Mouse (Mus musculus) limb, embryonic 12.5 days (tissue): ENCODE data around the gene Icmt. TPM values are rescaled to one million over a fixed set of nuclear protein-coding genes. Genes with fewer than 3 reads are reported as not detected.

Experiments used
- ATAC-seq: fragments of 200-750 bp; cut with Nextera tagmentation; 2 replicates; pipeline ENCODE4 v1.8.0; 2017; ENCODE audit warnings: low read depth, moderate TSS enrichment; ENCODE audit not compliant: insufficient number of reproducible peaks, insufficient read depth, low FRiP score, low TSS enrichment
- H3K27ac ChIP-seq: fragments of 300-500 bp; sonication (generic); 2 replicates; pipeline ENCODE4 v1.5.1; 2016; ENCODE audit warnings: mild to moderate bottlenecking, moderate library complexity
- H3K27me3 ChIP-seq: fragments of 300-500 bp; sonication (generic); 2 replicates; pipeline ENCODE4 v1.6.1; 2016; ENCODE audit warnings: mild to moderate bottlenecking, moderate library complexity
- H3K36me3 ChIP-seq: fragments of 300-500 bp; sonication (generic); 2 replicates; pipeline ENCODE4 v1.6.1; 2016; ENCODE audit warnings: mild to moderate bottlenecking, moderate library complexity
- H3K4me1 ChIP-seq: fragments of 300-500 bp; sonication (generic); replicated peaks from 2 replicates; pipeline ENCODE4 v1.6.1; 2016
- H3K4me2 ChIP-seq: fragments of 300-500 bp; sonication (generic); 2 replicates; pipeline ENCODE4 v1.6.1; 2016; ENCODE audit warnings: mild to moderate bottlenecking, moderate library complexity
- H3K4me3 ChIP-seq: fragments of 300-500 bp; sonication (generic); replicated peaks from 2 replicates; pipeline ENCODE4 v1.5.1; 2016; ENCODE audit warnings: mild to moderate bottlenecking
- H3K9ac ChIP-seq: fragments of 300-500 bp; sonication (generic); replicated peaks from 2 replicates; pipeline ENCODE4 v1.6.1; 2016; ENCODE audit warnings: mild to moderate bottlenecking, moderate library complexity
- H3K9me3 ChIP-seq: fragments of 300-500 bp; sonication (generic); 2 replicates; pipeline ENCODE4 v1.6.1; 2016; ENCODE audit warnings: mild to moderate bottlenecking, moderate library complexity
- WGBS: fragments of 180-500 bp; shearing (Covaris S2); methylation state at CpG from one replicate; pipeline ENCODE4 v1.1.7; 2016; 5-methylcytosine and 5-hydroxymethylcytosine counted together
- polyA plus RNA-seq: library from polyadenylated mRNA; unstranded; fragments of >200 nt; fragmentation: Nextera tagmentation; extraction: Ambion mirVana; gene quantifications from 2 replicates; pipeline ENCODE4 v1.2.1, GENCODE M21; 2016

Gene Icmt
- polyA plus RNA-seq, 1 experiment from 2014 or later = 29.3 TPM

- Histone ChIP-seq H3K4me3 (no peak overlapping the region), H3K36me3 (peaks cover 68% of the 10 kb centered on the region), H3K27me3 (no peaks in the 10 kb centered on the region), H3K4me1 (peaks cover 8% of the 10 kb centered on the region), H3K4me2 (no peak overlapping the region), H3K9ac (no peak overlapping the region), H3K27ac (no peak overlapping the region), H3K9me3 (no peaks in the 10 kb centered on the region)
- 91% methylated on average over 10 of the region's 10 CpGs for WGBS
- ATAC-seq = no peak
These were observed 6.1 kb downstream of the Icmt start for GRCm38 (mm10) chr4:152303172-152303571.

- Histone ChIP-seq H3K9me3 (no peaks in the 10 kb centered on the region), H3K9ac (no peak overlapping the region), H3K4me3 (no peak overlapping the region), H3K27ac (no peak overlapping the region), H3K4me1 (no peaks in the 10 kb centered on the region), H3K27me3 (peaks cover 10% of the 10 kb centered on the region), H3K36me3 (peaks cover 72% of the 10 kb centered on the region), H3K4me2 (no peak overlapping the region)
- no peak for ATAC-seq
- 93% methylated on average over 6 of the region's 6 CpGs for WGBS
These were observed 7.7 kb downstream of the Icmt start for GRCm38 (mm10) chr4:152304685-152305084.

- Histone ChIP-seq H3K4me1 (no peaks in the 10 kb centered on the region), H3K27me3 (peaks cover 23% of the 10 kb centered on the region), H3K36me3 (peaks cover 59% of the 10 kb centered on the region), H3K4me2 (no peak overlapping the region), H3K27ac (no peak overlapping the region), H3K9ac (no peak overlapping the region), H3K4me3 (no peak overlapping the region), H3K9me3 (no peaks in the 10 kb centered on the region)
- no peak for ATAC-seq
- 74% methylated on average over 6 of the region's 6 CpGs for WGBS
These were observed 9.0 kb downstream of the Icmt start for GRCm38 (mm10) chr4:152305991-152306390.

GRCm38 (mm10) chr4:152307542-152307941 lies 10.5 kb downstream of the Icmt start:
- peaks cover 8% of the 10 kb centered on the region; the same call in 1 of the 2 replicates for H3K4me1 ChIP-seq
- no peak overlapping the region for H3K9ac ChIP-seq
- H3K9me3 ChIP-seq = no peaks in the 10 kb centered on the region
- peaks cover 43% of the 10 kb centered on the region for H3K36me3 ChIP-seq
- no peak overlapping the region for H3K4me3 ChIP-seq
- no peak for ATAC-seq
- no peak overlapping the region for H3K27ac ChIP-seq
- H3K4me2 ChIP-seq = no peak overlapping the region
- WGBS = 89% methylated on average over 9 of the region's 9 CpGs
- H3K27me3 ChIP-seq = peaks cover 38% of the 10 kb centered on the region

- H3K27me3 ChIP-seq = peaks cover 85% of the 10 kb centered on the region
- no peaks in the 10 kb centered on the region for H3K9me3 ChIP-seq
- H3K27ac ChIP-seq = no peak overlapping the region
- peak overlapping the region; percentile 39 for H3K4me3 ChIP-seq
- H3K36me3 ChIP-seq = peaks cover 13% of the 10 kb centered on the region; the same call in 1 of the 2 replicates
- no peak for ATAC-seq
- H3K4me2 ChIP-seq = peak overlapping the region; percentile 62
- peaks cover 33% of the 10 kb centered on the region for H3K4me1 ChIP-seq
- 1% methylated on average over 14 of the region's 14 CpGs for WGBS
- no peak overlapping the region for H3K9ac ChIP-seq
These were observed 15.2 kb downstream of the Icmt start for GRCm38 (mm10) chr4:152312186-152312585.

- H3K9ac ChIP-seq = peak overlapping the region; percentile 42
- peak overlapping the region; percentile 62 for H3K4me2 ChIP-seq
- peak; percentile 63; the same call in 1 of the 2 replicates for ATAC-seq
- peaks cover 95% of the 10 kb centered on the region for H3K27me3 ChIP-seq
- H3K4me3 ChIP-seq = peak overlapping the region; percentile 39
- peaks cover 9% of the 10 kb centered on the region; the same call in 1 of the 2 replicates for H3K36me3 ChIP-seq
- H3K27ac ChIP-seq = no peak overlapping the region
- H3K9me3 ChIP-seq = no peaks in the 10 kb centered on the region
- H3K4me1 ChIP-seq = peaks cover 33% of the 10 kb centered on the region
- WGBS = under 1% methylated on average over 29 of the region's 29 CpGs
These were observed 16.2 kb downstream of the Icmt start for GRCm38 (mm10) chr4:152313211-152313632.

GRCm38 (mm10) chr4:152313934-152314333 lies 16.9 kb downstream of the Icmt start:
- Histone ChIP-seq H3K4me3 (peak overlapping the region; percentile 39), H3K9ac (no peak overlapping the region), H3K36me3 (peaks cover 3% of the 10 kb centered on the region; the same call in 1 of the 2 replicates), H3K27ac (no peak overlapping the region), H3K4me1 (peaks cover 36% of the 10 kb centered on the region), H3K9me3 (no peaks in the 10 kb centered on the region), H3K4me2 (peak overlapping the region; percentile 62), H3K27me3 (peaks cover 100% of the 10 kb centered on the region)
- ATAC-seq = no peak

- peak overlapping the region; percentile 37 for H3K4me3 ChIP-seq
- H3K4me2 ChIP-seq = peak overlapping the region; percentile 58
- no peak overlapping the region for H3K27ac ChIP-seq
- H3K36me3 ChIP-seq = no peaks in the 10 kb centered on the region
- no peaks in the 10 kb centered on the region for H3K9me3 ChIP-seq
- H3K4me1 ChIP-seq = peaks cover 36% of the 10 kb centered on the region
- ATAC-seq = no peak
- H3K9ac ChIP-seq = no peak overlapping the region
- WGBS = under 1% methylated on average over 43 of the region's 43 CpGs
- peaks cover 85% of the 10 kb centered on the region for H3K27me3 ChIP-seq
These were observed 18.6 kb downstream of the Icmt start for GRCm38 (mm10) chr4:152315498-152316213.

- H3K4me1 ChIP-seq = peaks cover 28% of the 10 kb centered on the region
- peaks cover 74% of the 10 kb centered on the region for H3K27me3 ChIP-seq
- H3K36me3 ChIP-seq = no peaks in the 10 kb centered on the region
- no peaks in the 10 kb centered on the region for H3K9me3 ChIP-seq
- no peak overlapping the region for H3K4me3 ChIP-seq
- WGBS = 88% methylated on average over 6 of the region's 6 CpGs
- no peak overlapping the region for H3K27ac ChIP-seq
- no peak overlapping the region for H3K9ac ChIP-seq
- ATAC-seq = no peak
- no peak overlapping the region for H3K4me2 ChIP-seq
These were observed 20.6 kb downstream of the Icmt start for GRCm38 (mm10) chr4:152317631-152318033.

- peak within 1 kb of the TSS; percentile 38; the same call in 1 of the 2 replicates for H3K9ac ChIP-seq
- 5% methylated on average over 26 of the region's 26 CpGs for WGBS
- H3K9me3 ChIP-seq = no peaks in the 10 kb centered on the region
- H3K4me2 ChIP-seq = peak within 1 kb of the TSS; percentile 43
- H3K27ac ChIP-seq = no peak within 1 kb of the TSS
- H3K27me3 ChIP-seq = peaks cover 64% of the 10 kb centered on the region
- H3K36me3 ChIP-seq = no peaks in the 10 kb centered on the region
- H3K4me3 ChIP-seq = peak within 1 kb of the TSS; percentile 18
- H3K4me1 ChIP-seq = peaks cover 18% of the 10 kb centered on the region
- no peak for ATAC-seq
These were observed 21.6 kb downstream of the Icmt start, which contains the start of gene Rnf207 for GRCm38 (mm10) chr4:152318517-152319234. Gene Rnf207 (minus strand): TSS chr4:152318993.

GRCm38 (mm10) chr4:152321464-152321863 lies 24.4 kb downstream of the Icmt start:
- H3K27ac ChIP-seq = no peak overlapping the region
- ATAC-seq = no peak
- 46% methylated on average over 5 of the region's 5 CpGs for WGBS

More at GRCm38 (mm10) chr4:152321464-152321863, 24.4 kb downstream of the Icmt start:
- Histone ChIP-seq H3K4me3 (no peak overlapping the region), H3K9me3 (no peaks in the 10 kb centered on the region), H3K9ac (no peak overlapping the region), H3K4me1 (peaks cover 4% of the 10 kb centered on the region; the same call in 1 of the 2 replicates), H3K4me2 (no peak overlapping the region), H3K27me3 (peaks cover 36% of the 10 kb centered on the region), H3K36me3 (no peaks in the 10 kb centered on the region)
